22 mouse cellular contexts compared by ENCODE assay signal in genomic region chr11:23514785-23515184, GRCm38 (mm10). TPM values are rescaled to one million over a fixed set of nuclear protein-coding genes. Genes with fewer than 3 reads are reported as not detected.
"Had no signal": no experiment of that assay in that cellular context is flagged by ENCODE, and none has a peak within 500 bp of the region (broad histone marks: within the 10 kb centered on the region; RNA-seq: fewer than 3 reads in every experiment).

No protein-coding gene starts in this region.

RNA-seq across cellular contexts. Expression of gene 1700093K21Rik, which starts 6.2 kb away (rescaled TPM):
- polyA plus RNA-seq: heart, embryonic 11.5 days; heart, embryonic 12.5 days; heart, embryonic 13.5 days; heart, embryonic 14.5 days; heart, embryonic 15.5 days; heart, embryonic 16.5 days; heart, postnatal 0 days; hindbrain, embryonic 10.5 days; hindbrain, embryonic 12.5 days; hindbrain, embryonic 13.5 days; hindbrain, embryonic 14.5 days; hindbrain, embryonic 16.5 days; inflammation-experienced regulatory T-cells, adult 6 months; intestine, embryonic 14.5 days; intestine, embryonic 15.5 days; intestine, embryonic 16.5 days; intestine, postnatal 0 days; kidney, embryonic 14.5 days; kidney, embryonic 15.5 days; kidney, embryonic 16.5 days; kidney, postnatal 0 days; large intestine, adult 2 months had no signal
